Mouse (Mus musculus): Measurements from ENCODE around the gene Tiam2.

Gene Tiam2

DNA sequence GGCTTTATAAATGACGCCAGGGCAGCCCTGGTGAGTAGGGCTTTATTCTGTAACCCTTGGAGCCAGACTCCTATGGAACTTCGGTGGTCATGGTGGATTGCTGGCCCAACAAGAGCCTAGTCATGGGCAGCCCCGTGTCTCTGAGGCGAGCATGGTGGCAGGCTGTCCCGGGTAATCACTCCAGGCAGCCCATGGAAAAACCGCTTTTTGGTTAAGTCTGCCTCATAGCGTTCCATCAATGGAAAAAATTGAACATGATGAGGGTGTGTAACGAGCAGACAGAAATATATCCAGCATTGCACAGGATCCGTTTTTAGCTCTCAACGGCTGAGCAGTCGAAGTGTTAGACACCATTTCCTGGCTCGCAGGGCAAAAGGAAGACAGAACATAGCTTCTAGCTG, 70.5 kb downstream of the Tiam2 start:
- no peak for DNase-seq (ENCODE audit: low spot score)

DNA sequence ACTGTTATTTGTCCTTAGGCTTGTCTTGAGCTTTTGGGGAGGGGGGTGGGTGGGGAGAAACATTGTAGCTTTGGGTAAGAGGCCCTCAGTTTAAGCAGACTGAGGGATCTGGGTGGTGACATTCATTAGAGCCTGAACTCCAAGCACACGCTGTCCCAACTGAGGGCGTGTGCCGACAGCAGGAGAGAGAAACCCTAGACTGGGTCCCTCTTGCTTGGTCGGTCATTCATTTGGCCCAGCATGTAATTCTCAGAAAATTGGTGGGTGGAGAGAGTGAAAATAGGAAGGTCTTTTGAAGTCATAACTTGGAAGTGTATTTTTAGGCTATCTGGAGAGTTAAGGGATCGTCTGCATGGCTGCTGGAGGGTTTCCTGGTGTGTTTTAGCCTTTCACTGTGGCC, 71.5 kb downstream of the Tiam2 start:
- DNase-seq (ENCODE audit: low spot score) = no peak

DNA sequence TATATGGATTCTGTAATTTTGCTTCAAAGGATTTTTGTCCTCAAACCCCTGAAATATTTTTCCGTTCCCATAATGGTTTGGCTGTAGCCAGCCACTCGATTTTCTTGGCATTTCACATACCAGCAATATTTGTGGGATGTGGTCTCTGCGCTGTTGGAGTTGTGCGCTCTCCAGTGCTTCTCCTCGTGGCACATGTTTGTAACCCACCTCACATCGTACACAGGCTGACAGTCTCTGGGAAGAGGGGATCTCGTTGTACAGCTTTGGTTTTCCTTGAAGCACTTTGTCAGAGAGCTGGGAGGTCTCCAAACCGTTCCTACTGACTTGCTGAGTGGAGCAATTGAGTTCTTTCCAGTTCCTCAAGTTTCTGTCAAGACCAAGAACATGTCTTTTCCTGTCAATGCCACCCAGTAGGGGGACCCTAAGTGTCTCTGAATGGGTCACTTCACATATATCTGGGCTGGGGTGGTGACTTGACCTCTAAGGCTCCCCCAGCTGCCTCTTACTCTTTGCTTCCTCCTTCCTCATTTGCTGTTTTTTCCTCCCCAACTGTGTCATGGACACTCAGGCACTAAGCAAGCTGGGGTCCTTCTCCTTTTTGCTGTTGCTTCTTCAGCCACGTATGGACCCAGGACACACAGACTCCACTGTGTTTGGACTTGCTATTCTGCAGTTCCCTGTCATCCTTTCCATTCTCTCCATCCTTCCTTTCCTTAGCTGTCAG, 79.1 kb downstream of the Tiam2 start:
- no peak for DNase-seq (ENCODE audit: low spot score)

DNA sequence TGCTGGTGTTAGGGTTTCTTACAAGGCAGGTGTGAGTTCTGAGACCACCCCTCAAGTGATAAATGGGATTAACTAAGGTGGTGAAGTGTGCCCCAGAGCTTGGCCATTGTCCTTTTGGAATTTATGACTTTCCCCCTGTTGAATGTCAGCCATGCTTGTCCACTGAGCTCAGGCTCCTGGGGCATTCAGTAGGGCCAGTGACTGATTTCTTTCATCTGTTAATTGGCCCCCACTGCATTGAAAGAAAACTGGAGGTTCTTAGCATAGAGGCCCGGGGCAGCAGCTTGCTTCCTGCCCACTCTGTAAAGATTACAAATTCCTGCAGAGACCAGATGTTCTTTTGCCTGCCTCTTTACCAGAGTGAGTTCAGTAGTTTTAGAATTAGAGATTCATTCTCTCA, 80.7 kb downstream of the Tiam2 start:
- no peak for DNase-seq (ENCODE audit: low spot score)

DNA sequence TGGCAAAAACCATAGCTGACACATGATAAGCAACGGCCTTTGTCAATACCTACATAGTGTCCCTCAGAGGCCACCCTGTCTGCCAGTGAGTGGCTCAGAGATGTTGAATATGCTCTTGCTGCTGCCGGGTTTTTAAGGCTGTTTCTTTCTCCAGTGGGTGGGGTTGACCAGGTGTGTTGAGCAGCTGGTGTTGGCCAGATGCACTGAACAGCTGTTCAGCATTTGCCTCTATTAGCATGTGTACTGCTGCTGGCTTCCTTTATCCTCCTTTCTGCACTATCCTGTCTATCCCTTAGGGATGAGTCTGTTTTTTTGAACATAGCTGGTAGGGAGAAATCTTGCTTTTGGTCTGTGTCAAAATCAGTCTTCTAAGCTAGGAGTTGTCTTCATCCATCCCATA, 83.9 kb downstream of the Tiam2 start:
- DNase-seq (ENCODE audit: low spot score) = no peak

DNA sequence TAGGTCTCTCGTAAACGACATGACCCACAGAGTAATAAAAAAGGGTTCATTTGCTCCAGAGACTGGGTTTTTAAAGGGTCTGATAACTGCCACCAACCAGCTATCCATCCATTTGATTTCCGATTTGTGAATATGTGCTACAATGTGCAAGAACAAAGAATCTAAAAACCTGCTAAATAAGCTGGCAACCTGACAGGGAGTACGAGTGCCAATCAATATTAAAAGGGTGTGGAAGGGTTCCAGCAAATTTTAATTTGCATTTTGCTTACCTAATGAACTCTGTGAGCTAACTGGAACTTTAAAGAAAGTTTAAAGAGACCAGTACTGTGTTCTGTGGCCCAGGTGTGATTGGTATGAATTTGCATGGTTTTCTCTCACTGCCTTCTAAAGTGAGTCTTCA, 86.4 kb downstream of the Tiam2 start:
- no peak for DNase-seq (ENCODE audit: low spot score)

DNA sequence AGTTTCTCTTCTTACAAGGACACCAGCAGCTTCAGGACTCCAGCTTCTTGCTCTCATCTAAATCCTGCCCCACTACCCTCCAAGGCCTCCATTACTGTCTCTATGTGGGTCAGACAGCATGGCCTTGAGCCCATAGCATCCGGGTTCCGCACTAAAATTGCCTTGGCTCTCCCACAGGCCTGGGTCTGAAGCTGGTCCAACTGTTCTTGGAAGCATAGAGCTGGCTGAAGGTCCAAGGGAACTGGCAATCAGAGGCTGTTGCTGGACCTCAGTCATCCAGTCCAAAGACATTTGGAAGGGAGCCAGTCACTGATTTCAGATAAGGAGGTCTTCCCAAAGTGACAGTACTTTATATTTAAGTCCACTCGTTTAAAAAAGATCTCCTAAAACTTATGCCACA, 89.2 kb downstream of the Tiam2 start:
- no peak for DNase-seq (ENCODE audit: low spot score)

DNA sequence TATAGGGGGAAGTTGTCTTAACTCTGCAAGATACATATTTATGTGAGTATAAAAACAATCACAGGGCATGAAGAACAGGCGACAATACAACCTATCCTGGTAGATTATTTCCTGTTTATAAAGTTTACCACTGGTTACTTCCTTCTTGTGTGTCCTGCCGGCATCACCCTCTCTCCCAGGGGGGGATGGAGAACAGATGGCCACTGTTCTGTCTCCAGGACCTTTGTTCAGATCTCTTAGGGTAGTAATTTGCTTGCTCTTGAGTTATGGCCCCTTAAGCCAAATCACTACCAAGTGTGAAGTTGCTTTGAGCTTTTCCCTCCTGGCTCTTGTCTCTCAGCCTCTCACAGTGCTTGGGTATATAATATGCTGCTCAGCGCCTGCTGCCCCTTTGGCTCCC, 90.0 kb downstream of the Tiam2 start:
- DNase-seq (ENCODE audit: low spot score) = no peak

DNA sequence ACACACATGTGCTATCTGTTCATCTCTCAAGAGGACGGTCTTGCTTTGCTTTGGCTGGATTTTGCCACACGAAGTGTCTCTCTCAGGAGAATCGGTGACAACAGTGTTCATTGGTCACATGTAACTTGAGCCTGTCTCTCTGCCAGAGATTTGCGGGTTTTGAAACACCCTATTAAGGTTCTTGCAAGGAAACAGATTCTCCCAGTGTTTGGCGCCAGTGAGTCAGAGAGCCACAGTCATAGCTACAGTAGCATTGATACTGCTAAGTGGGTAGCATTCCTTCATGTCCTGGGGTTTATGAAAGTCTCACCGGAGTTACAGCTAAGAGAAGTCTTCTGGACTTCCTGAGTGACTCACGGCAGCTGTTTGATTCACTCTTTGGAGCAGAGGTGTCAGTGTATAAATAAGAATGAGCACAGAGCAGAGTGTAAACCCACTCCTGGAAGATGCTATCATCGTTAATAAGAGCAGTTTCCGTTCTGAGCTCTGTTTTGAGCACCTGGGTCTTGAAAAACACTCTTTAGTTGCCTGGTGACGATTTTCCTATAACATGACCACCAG, 93.1 kb downstream of the Tiam2 start:
- DNase-seq (ENCODE audit: low spot score) = no peak

DNA sequence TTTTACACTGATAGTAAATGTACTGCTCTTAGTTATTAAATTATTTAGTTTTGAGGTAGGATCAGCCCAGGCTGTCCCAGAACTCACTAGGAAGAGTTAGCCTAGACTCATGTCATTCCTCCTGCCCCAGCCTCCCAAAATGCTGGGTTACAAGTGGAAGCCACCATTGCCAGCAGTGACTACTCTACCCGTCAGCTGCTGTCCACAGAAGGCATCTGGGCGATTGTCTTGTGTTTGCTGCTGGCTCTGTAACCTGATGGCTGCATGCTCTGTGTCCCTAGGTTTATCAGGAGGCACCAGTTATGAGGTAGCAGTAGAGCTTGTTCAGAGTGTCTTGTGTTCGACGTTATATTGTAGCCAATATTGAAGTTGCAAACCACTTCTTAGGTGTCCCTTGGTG, 93.8 kb downstream of the Tiam2 start:
- no peak for DNase-seq (ENCODE audit: low spot score)

DNA sequence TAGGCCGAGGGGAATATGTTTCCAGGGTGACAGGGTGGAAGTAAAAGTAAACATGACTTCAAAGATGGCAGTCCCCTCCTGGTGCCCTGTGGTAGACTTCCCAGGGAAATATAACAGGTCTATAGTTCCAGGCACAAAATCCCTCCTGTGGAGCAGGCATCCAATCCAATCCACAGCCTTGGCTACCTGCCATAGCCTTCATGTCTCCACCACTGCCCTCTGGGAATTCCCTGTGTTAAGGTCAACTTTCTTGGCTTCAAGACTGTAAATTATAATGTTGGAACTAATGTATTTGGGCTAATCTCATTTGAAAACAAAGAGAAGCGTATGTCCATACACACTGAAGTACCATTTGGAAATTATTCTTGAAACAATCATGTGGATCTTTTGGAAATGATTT, 97.0 kb downstream of the Tiam2 start:
- DNase-seq (ENCODE audit: low spot score) = no peak

DNA sequence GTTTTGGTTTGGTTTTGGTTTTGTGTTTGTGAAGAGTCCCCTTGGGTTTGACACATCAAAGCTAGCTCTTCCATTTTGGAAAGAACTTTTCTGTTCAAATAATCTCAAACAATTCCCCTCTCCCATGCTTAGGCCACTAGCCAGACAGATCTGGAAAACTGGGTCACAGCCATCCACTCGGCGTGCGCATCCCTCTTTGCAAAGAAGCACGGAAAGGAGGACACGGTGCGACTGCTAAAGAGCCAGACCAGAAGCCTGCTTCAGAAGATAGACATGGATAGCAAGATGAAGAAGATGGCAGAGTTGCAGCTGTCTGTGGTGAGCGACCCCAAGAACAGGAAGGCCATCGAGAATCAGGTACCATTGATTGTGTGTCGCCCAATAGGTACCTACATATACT, 102.3 kb downstream of the Tiam2 start:
- no peak for DNase-seq (ENCODE audit: low spot score)

DNA sequence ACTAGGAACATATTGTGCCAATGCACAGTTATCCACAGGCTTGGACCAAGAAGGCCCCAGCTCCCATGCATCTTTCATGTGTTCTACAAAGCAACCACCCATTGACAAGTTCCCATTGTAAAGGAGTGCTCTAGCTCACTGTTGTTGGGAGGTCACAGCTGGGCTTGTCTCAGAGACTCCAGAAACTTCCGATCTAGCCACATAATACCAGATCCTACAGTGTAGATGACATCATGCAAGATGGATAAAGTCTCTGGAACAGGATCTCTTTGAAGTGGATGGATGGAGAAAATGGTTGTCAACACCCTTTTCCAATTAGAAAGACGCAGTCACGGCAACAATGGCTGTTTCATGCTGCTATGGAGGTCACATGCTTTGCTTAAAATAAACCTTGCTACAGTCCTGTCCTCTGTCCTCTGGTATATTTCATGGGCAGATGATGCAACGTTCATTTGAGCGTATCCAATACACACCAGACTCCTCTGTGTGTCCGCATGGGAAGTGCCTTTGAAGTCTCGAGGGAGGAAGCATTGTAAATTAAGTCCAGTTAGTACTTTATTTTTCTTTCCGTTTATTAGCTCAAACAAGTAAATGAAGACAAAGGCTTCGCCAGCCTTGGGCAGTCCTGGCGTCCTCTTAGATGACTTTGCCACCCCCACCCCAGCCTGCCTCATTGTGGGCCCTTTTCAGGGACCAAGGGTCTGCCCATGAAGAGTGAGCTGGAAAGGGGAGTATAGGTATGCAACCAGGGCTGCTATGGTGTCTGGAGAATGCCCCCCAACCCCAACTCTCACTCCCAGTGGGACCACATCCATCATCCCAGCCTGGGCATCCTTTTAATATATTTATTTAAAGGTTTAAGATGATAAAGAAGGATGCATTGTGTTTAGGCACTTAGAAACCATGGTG, 106.5 kb downstream of the Tiam2 start:
- no peak for DNase-seq (ENCODE audit: low spot score)

DNA sequence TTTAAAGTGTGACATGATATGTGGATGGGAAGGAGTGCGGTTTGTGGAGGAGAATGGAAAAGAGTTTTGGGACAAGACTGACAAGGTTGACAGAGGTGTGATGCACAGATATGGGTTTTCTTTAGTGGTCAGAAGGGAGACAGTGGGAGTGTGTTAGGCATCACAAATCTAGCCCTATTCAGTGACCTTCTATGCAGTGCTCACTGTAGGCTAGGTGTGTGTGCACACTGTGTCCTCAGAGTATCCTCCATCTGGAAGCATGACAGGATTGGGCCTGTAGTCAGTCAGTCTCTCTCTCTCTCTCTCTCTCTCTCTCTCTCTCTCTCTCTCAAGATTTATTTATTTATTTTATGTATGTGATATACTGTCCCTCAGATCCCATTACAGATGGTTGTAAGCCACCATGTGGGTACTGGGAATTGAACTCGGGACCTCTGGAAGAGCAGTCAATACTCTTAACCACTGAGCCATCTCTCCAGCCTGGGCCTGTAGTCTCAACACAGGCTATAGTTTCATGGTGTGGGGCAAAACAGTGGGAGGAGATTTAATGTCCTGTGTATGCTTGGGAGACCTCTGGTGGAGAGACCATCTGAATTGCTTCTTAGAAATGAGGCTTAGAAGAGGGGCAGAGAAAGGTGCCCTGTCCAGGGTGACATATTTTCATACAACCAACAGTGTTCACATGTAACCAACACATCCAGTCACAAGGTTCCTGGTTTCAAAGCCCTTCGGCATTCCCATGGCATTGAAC, 107.3 kb downstream of the Tiam2 start:
- DNase-seq (ENCODE audit: low spot score) = no peak

DNA sequence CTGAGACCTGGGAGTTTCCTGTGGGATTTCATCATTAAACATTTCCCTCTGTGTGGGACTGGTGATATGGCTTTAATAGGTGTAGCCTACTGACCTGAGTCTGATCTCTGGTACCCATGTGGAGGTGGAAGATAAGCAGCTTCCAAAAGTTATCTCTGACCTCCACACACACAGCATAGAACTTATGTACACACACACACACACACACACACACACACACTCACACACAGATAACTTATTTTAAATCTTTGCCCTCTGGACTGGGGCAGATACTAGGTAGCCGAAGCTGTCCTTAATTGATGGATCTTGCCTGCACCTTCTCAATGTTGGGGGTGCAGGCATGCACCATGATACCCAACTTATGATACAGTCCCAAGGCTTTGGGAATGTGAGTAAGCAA, 108.9 kb downstream of the Tiam2 start:
- no peak for DNase-seq (ENCODE audit: low spot score)

DNA sequence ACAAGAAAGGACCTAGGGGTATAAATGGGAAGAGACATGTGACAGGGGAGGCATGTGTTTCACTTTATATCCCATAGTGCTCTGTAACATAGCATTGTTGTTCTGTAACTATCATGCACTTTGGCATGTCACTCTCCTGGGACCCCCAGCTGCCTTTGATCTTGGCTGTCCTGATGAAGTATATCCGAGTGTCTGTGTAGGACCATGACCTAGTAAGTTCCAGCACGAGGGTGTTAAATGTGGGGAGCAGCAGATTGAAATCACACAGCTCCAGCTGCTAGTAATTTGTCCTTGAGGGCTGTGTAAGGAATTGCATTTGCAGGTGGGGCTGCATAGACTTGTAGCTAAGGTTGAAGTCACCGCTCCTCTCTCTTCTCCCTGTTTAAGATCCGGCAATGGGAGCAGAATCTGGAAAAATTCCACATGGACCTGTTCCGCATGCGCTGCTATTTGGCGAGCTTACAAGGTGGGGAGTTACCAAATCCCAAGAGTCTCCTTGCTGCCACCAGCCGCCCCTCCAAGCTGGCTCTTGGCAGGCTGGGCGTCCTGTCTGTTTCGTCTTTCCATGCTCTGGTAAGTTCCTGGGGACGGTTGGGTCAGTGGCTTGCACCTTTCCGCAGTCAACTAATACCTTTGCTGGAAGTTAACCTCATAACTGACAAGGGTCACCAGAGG, 110.6 kb downstream of the Tiam2 start:
- DNase-seq (ENCODE audit: low spot score) = no peak

DNA sequence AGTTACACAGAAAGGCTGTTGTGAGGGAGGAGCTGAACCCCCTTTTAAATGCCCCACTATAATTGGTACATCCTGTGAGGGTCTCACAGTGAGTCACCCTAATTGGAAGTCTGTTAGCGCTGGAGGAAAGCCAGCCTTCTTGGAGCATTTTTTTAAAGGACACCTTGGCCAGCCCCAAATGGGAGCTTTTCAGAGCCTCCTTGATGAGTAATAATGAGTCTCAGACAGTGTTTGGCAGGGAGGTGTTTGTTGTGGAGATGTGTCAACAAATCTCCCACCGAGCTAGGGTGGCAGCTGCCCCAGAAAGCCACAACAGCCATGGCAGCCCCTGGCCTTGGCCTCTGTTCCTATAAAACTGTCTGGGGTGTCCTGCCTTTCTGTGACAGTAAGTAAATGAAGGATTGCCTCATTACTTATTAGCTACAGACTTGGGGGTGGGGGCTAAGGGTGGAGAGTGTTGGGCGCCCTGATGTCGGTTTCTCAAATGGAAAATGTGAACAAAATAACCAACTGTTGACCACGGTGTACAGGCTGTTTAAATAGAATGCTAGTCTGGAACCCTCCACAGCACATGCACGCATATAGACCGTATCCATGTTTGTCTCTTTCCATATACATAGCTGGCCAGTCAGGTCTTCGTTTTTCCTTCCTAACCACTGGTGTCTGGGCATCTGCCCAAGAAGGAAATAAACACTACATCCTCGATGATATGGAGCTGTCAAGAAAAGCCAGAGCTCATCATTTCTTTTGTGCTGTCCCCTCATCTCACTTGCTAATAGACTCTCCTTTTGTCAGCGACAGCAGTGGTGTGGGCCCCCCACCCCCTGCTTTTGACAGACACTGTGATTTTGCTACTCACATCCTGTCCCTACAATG, 116.4 kb downstream of the Tiam2 start:
- no peak for DNase-seq (ENCODE audit: low spot score)

DNA sequence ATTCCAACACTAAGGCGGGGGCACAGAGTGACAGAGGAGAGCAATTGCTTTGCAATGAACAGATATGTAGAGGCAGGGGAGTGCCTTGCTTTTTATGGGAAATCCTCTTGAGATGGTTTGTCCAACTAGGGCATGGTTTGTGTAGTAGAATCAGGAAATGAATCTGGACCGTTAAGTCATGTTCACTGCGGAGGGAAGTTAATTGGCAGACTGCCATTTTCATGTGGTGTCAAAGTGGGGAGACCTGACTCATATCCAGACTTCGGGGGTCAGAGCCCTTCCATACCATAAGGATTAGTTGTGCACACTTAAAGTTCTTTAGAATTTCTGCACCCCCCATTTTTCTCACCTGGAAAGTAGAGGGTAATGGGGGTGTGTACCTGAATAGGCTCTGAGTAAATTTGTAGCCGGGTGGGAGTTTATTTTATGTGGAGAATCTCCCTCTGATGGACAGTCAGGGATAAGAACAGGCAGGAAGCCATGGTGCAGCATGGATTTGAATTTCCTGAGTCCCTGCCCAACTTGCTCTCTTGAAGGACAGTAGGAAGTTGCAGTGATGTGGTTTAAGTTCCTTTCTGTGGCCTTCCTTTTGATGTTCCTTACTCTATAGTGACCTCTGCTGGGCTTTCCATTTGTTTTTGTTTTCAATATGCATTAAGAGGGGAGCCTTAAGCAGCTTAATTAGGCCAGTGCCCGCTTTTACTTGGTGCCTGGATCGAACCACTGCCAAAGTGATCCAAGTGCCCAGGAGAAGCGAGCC, 120.0 kb downstream of the Tiam2 start:
- DNase-seq (ENCODE audit: low spot score) = peak; percentile 69

DNA sequence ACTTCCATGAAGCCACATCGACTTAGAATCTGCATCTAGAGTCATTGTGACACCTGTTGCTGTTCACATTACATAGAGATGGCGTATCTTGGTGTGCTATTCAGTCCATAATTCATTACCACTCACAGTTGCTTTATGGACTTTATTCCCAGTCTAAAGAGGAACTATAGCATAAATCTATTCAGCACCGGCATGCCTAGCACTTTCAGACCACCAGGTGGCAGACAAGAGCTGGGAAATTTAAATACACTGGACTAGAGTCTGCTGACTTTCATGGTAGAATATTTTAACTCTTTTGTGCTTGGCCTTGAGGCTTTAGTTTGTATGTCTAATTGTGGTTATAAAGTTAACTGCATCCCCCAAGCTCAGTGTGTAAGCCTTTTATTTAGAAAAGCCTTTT, 122.4 kb downstream of the Tiam2 start:
- DNase-seq (ENCODE audit: low spot score) = peak; percentile 81

DNA sequence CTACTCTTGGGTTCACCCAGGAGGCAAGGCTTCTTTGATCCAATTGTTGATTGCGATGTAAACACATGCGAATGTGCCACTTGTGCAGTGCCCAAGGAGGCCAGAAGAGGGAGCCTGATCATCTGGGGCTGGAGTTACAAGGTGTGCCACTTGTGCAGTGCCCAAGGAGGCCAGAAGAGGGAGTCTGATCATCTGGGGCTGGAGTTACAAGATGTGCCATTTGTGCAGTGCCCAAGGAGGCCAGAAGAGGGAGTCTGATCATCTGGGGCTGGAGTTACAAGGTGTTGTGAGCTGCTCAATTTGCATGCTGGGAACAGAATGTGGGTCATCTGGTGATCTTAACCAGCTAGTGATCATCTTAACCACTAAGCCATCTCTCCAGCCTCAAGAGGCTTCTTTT, 124.7 kb downstream of the Tiam2 start:
- DNase-seq (ENCODE audit: low spot score) = peak; percentile 64

Measured in retina, embryonic 14.5 days (tissue).